Mouse (Mus musculus): ENCODE data around the gene Cd7.
A peak's percentile ranks its signal among the peaks of the same experiment; 100 is the strongest.
"Not testable (repeated sequence)": the region's sequence is repeated elsewhere in the genome, so short reads cannot be mapped to it uniquely, and the experiment has no call there.

The Cd7 gene

DNA sequence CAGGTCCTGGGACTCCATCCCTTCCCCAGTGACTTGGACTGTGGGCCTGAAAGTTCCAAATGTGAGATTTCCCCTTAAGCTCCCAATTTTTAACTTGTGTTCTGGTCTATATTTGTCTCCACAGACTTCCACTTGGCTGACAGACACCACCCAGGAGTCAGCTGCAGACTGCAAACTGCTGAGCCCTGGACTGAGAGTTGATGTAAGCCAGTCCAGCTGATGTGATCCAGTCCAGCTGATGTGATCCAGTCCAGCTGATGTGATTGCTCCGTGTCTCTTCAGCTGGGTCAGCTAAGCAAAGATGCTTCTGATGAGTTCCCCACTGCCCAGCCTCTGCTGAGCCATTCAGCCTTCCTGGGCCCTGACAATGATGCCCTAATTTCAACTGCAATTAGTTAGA lies 12.6 kb upstream of the Cd7 start:
- ATAC-seq (ENCODE audit: insufficient number of reproducible peaks, low FRiP score, low TSS enrichment) = no peak

- ATAC-seq (ENCODE audit: insufficient number of reproducible peaks, low FRiP score, low TSS enrichment) = no peak
Measured at GRCm38 (mm10) chr11:121049840-121050239, 10.6 kb upstream of the Cd7 start.

GRCm38 (mm10) chr11:121047826-121048399 lies 8.7 kb upstream of the Cd7 start:
- no peak for ATAC-seq (ENCODE audit: insufficient number of reproducible peaks, low FRiP score, low TSS enrichment)

DNA sequence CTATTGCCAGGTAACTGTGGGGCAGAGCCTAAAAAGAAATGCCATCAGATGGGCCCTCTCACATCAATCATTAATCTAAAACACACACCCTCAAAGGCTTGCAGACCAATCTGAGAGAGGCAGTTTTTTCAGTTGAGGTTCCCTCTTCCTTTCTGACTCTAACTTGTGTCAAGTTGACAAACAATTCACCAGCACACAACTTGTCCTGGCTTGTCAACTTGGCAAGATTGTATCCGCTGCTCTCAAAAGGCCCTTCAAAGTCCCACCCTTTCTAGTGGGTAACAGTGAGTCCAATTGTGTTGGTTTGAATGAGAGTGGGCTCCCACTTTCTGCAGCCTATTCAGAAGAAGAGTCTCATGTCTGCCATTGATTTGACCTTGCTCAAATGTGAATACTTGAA lies 6.1 kb upstream of the Cd7 start:
- no peak for ATAC-seq (ENCODE audit: insufficient number of reproducible peaks, low FRiP score, low TSS enrichment)

- not testable (repeated sequence) for ATAC-seq (ENCODE audit: insufficient number of reproducible peaks, low FRiP score, low TSS enrichment)
Measured at GRCm38 (mm10) chr11:121043025-121043424, 3.8 kb upstream of the Cd7 start.

GRCm38 (mm10) chr11:121042480-121042879 lies 3.3 kb upstream of the Cd7 start:
- no peak for ATAC-seq (ENCODE audit: insufficient number of reproducible peaks, low FRiP score, low TSS enrichment)

DNA sequence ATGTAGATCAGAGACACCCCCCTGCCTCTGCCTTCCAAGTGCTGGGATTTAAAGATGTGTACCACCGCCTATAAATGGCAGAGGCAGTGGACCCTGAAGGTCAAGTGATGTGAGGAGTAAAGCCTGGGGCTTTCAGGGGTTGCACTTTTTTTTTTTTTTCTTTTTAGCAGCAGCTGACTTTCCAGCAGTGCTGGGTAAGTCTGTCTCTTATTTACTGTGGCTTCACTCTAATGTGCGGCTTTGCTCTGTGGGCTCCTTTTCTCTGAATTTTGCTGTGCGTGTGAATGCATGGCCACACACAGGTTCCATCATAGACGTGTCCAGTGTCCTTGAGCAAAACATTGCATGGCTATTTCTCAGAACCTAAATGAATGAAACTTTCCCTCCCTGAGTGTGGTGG lies 2.4 kb upstream of the Cd7 start:
- ATAC-seq (ENCODE audit: insufficient number of reproducible peaks, low FRiP score, low TSS enrichment) = no peak

DNA sequence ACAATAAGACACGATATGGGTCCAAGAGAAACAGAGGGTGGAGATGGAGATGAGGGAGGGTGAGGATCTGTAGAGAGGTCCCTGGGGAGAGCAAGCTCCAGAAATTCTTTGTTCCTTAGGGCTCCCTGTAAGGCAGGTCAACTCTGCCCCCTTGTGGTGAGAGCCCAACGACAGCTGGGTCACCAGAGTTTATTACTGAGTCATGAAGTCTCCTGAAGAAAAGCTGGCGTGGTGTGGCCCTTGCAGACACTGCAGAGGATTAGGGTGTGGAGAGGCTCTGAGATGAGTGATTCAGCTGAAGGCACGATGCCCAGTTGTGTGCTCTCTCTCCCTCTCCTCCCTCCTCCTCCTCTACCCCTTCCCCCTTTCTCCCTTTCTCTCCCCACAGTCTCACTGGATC lies 2.0 kb upstream of the Cd7 start:
- peak; percentile 64; the same call in 1 of the 2 replicates for ATAC-seq (ENCODE audit: insufficient number of reproducible peaks, low FRiP score, low TSS enrichment)

DNA sequence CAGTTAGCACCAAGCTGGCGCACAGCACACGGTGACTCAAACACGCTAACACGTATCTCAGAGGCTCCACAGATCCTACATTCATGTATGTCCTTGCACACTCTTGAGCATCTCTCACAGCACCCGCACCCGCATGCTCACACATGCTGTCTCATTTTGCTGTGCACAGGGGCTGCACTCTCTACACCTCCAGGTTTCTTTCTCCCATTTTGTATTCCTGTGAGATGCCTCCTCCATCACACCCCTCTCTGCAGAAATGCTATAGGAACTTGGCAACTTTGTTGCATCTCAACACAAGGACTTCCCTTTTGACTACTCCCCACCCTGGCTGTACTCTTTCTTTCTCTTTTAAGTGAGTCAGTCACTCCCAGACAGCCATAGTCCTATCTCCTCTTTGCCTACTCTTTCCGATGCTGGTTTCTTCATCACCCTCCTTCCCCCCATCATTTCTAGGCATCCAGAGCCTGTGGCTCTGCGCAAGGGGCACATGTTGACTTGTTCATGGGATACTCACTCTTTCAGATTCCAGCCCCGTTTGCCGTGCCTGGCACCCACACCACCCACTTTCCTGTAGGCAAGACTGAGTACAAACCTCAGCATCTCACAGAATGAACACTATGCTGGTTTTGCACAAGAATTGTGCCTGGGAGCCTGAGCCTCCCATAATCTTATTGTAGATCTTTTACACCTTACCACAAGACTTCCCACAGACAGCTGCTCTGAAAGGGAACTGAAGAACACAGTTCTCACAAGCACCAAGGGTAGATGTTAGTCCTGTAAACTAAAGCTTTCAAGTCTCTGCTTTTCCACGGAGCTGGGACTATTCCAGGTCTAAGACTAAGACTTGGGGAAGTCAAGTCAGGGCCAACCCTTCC lies 615 bp downstream of the Cd7 start:
- ATAC-seq (ENCODE audit: insufficient number of reproducible peaks, low FRiP score, low TSS enrichment) = no peak

DNA sequence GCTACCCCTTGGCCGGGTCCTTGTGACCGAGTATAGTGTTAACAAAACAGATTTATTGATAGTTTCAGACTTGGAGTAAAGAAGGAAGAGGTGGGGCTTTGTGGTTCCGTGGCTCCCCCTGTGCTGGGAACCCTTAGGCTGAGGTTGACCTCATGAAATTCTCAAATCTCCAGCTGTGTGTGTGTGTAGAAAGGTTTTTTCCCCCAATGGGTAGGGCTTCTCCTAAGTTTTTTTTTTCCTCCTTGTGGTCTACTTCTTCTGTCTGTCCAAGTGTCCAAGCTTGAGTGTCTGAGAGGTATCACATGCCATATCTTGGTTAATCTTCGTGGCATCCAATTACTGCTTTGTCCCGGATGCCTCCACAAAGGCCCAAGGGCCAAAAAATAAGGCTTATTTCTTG lies 6.1 kb downstream of the Cd7 start:
- no peak for ATAC-seq (ENCODE audit: insufficient number of reproducible peaks, low FRiP score, low TSS enrichment)

DNA sequence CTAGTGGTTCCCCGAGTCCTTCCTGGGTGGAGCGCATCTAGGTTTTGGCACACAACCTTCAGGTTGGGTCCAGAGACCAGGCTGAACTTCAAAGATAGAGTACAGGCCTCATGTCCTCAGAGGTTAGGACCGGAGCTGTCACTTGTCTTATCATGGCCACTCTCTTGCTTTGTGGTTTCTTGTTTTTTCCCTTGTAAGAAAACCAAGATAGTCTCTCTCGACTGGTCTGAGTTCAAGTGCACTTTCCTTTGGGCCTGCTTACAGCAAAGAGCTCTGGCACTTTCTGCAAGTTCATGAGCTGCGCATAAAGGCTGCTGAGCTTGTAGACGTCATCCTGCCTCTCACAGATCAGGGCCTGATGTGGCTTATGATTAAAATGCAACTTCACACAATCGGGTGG lies 12.0 kb downstream of the Cd7 start:
- no peak for ATAC-seq (ENCODE audit: insufficient number of reproducible peaks, low FRiP score, low TSS enrichment)

DNA sequence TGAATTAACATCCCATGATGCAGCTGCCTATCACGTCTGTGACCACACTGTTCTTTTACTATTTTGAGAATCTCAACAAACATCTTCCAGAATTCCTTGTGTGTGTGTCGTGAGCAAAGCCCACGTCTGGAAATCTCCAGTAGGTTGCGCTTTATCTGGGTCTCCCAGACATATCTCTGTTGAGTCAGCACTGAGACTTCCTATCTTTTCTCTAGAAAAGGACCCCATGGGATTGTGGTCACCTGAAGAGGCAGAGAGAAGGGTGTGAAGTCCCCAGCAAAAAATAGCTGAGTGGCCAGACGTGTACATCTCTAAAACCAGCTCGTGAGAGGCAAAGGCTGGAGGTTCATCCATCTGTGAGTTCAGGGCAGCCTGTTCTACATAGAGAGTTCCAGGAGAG lies 15.1 kb downstream of the Cd7 start:
- ATAC-seq (ENCODE audit: insufficient number of reproducible peaks, low FRiP score, low TSS enrichment) = no peak

DNA sequence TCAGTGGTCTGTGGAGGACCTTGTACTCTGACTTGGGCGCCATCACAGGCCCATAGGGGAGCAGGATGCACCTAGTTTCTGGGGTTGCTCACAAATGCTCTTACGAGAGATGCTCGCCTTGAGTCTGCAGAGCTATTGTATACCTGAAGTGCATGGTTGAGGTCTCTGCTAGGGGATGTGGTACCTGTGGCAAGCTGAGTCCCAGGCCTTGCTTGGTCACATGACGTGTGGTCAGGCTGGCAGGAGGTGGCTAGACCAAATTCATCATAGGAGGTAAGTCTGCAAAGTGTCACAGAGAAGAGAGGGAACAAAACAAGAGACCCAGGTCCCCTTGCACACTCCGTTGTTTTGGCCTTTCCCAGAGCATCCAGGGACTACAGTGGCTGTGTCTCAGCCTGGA lies 19.7 kb downstream of the Cd7 start:
- ATAC-seq (ENCODE audit: insufficient number of reproducible peaks, low FRiP score, low TSS enrichment) = no peak

GRCm38 (mm10) chr11:121017703-121018102 lies 21.5 kb downstream of the Cd7 start:
- no peak for ATAC-seq (ENCODE audit: insufficient number of reproducible peaks, low FRiP score, low TSS enrichment)

GRCm38 (mm10) chr11:121015472-121015871 lies 23.7 kb downstream of the Cd7 start:
- no peak for ATAC-seq (ENCODE audit: insufficient number of reproducible peaks, low FRiP score, low TSS enrichment)

DNA sequence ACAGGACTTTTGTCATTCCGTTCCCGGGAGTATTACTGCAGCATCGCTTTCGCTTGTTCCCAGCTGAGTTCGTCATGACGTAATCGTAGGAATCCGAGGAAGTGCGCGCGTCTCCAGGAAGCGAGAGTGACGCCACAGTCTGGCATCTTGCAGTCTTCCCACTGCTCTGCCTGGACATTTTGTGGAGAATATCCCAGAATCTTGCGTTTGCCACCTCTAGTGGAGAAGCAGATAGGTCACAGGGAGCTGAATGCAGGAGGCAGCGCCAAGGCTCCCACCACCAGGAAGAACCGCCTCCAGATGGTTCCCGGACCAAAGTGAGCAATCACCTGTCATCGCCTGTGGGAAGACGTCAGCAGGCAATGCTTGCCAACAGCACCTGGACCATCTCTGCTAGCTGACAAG lies 24.3 kb downstream of the Cd7 start:
- peak; percentile 76 for ATAC-seq (ENCODE audit: insufficient number of reproducible peaks, low FRiP score, low TSS enrichment)

- ATAC-seq (ENCODE audit: insufficient number of reproducible peaks, low FRiP score, low TSS enrichment) = no peak
Measured at GRCm38 (mm10) chr11:121013656-121014055, 25.6 kb downstream of the Cd7 start.

DNA sequence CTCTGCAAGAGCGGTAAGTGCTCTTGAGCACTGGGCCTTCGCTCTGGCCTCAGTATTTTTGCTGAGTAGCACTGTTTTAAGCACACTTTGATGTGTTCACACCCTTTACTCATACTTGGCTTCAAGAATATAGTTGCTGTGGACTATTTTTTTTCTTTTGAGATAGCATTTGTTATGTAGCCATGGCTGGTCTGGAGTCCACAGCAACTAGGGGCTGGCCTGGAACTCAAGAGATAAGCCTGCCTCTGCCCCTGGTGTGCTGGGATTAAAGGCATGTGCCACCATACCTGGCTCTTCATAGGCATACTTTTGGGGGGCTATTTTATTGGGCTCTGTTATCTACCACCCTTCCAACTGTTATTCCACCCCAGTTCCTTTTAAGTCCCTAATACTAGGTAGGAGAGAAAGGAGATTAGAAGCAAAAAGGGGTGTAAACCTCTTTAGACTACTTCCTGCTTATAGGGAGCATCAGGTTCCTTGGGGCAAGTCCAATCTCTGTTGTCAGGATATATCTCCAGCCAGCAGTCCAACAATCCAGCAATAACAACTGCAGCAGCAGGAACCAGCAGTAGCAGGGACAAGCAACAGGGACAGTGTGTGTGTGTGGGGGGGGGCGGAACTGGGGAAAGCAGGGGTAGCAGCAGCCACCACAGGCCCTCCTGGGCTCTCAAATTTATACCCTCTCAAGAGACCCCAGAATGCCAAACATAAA lies 29.0 kb downstream of the Cd7 start:
- ATAC-seq (ENCODE audit: insufficient number of reproducible peaks, low FRiP score, low TSS enrichment) = no peak

DNA sequence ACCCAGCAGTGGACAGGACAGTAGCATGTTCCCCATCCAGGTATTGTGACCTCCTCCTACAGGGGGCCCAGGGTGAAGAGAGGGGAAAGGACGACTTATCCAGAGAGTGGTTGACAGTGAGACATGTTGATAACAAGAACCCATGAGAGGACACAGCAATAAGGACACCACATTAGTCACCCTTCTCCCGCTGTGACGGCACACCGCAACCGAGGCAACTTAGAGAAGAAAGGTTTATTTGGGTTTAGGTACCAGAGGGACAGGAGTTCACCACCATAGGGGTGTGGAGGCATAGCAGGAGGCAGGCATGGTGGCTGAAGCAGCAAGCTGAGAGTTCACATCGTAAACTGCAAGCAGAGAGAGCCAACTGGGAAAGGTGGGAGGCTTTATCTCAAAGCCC lies 33.0 kb downstream of the Cd7 start:
- no peak for ATAC-seq (ENCODE audit: insufficient number of reproducible peaks, low FRiP score, low TSS enrichment)

- ATAC-seq (ENCODE audit: insufficient number of reproducible peaks, low FRiP score, low TSS enrichment) = no peak
Measured at GRCm38 (mm10) chr11:121004281-121004680, 34.9 kb downstream of the Cd7 start.

- no peak for ATAC-seq (ENCODE audit: insufficient number of reproducible peaks, low FRiP score, low TSS enrichment)
Measured at GRCm38 (mm10) chr11:121001966-121002365, 37.3 kb downstream of the Cd7 start.
